Mouse (Mus musculus): Measurements from ENCODE around the gene Grin1. TPM values are rescaled to one million over a fixed set of nuclear protein-coding genes. Genes with fewer than 3 reads are reported as not detected.

The Grin1 gene
- total and polyA plus RNA-seq, 3 experiments = 0.07 TPM; not detected in 2

DNA sequence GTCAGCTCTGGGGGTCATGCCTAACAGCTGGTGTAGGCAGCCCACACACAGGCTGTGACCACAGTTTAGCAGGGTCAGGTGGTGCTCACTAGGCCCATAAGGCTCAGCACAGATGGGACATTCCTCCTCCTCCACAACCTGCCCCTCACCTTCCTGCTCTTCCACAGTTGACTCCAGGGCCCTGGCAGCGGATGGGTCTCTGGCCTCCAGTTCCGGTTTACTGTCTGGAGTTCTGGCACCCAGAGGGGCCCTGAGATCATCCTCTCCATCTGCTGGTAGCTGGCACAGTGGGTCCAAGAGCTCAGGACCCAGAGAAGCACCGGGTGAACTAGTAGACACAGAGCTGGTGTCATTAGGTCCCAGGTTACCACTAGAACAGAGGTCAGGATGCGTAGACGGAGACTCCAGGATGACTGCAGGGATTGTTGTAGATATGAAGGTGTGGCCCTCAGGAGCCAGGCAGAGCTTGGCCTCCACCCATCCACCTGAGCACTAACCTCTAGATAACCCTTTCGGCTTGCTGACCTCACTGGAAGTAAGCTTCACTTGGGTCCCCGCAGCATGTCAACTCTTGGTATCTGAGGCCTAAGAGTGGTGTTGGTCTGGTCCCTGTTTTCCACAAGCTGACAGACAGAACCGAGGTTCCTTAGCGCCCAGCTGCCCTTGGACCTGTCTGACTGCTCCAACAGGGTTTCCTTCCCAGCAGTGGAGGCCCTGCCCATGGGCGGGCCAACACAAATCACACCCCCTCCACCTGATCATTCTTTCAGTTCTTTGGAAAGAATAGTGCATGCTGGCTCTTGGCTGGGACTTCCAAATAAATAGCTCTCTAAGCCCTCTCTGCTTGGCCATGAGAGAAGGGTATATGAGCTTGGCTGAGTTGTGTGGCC, 72.6 kb downstream of the Grin1 start, which contains the start of gene AL732309.1:
Gene AL732309.1, minus strand, starts transcription at position 681 of the 890 bp plus-strand sequence.
- DNase-seq (ENCODE audit: low read depth, low spot score) = no peak
- Histone ChIP-seq H3K36me3 (ENCODE audit: control insufficient read depth in 1 of 2, insufficient read depth in 2 of 2, low read length in 2 of 2) (peaks cover 0 to 2% of the 10 kb centered on the region in 2 experiments; a peak in 1 of 4 replicates), H3K9me3 (replicated peaks; ENCODE audit: insufficient read depth, low read length) (no peaks in the 10 kb centered on the region), H3K27me3 (ENCODE audit: control insufficient read depth in 1 of 2, insufficient read depth in 2 of 2, low read length in 2 of 2) (no peaks in the 10 kb centered on the region), H3K27ac (ENCODE audit: control insufficient read depth, low read depth, low read length) (no peak within 1 kb of the TSS), H3K4me1 (ENCODE audit: control insufficient read depth in 1 of 2, insufficient read depth in 2 of 2, low read length in 2 of 2) (peaks cover 0 to 7% of the 10 kb centered on the region in 2 experiments; a peak in 3 of 4 replicates), H3K9ac (ENCODE audit: control insufficient read depth, low read depth, low read length, poor library complexity, severe bottlenecking) (no peak within 1 kb of the TSS), H3K4me3 (ENCODE audit: control insufficient read depth in 1 of 2, insufficient read depth in 1 of 2, low read depth in 2 of 2, low read length in 2 of 2) (no peak within 1 kb of the TSS), H3K79me2 (ENCODE audit: control insufficient read depth, insufficient read depth, low read length, poor library complexity) (no peaks in the 10 kb centered on the region; the same call in 1 of the 2 replicates)
- TF ChIP-seq CTCF (IDR thresholded peaks at IDR 0.05 in 2 of 3, conservative IDR thresholded peaks at IDR 0.05 in 1 of 3; ENCODE audit: control insufficient read depth in 1 of 3, insufficient read depth in 1 of 3, low read depth in 2 of 3, low read length in 3 of 3, poor library complexity in 1 of 3, severe bottlenecking in 1 of 3) (no peak), HCFC1 (IDR thresholded peaks at IDR 0.05; ENCODE audit: low read depth, low read length) (no peak), UBTF (IDR thresholded peaks at IDR 0.05; ENCODE audit: borderline replicate concordance, insufficient read depth, low read depth, low read length) (no peak), ZKSCAN1 (IDR thresholded peaks at IDR 0.05; ENCODE audit: low read depth, low read length) (no peak)

DNA sequence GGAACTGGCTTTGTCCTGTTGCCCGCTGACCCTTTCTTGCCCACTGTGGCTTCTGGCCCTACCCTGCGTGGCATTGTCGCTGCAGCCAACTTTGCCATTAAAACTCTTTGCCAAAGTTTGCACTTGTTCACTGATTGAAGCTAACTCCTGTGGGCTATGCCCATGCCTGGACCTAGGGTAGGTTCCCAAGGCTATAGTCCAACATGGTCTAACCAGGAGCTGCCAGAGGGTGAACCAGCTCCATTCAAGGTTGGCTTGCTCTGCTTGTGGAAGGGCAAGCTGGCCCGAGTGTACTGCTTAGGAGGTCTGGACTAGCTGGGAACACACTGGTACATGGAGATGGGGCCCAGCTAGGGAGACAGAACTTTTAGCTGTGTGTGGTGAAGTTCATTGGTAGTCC, 74.8 kb downstream of the Grin1 start:
- Histone ChIP-seq H3K9ac (ENCODE audit: control insufficient read depth, low read depth, low read length, poor library complexity, severe bottlenecking) (no peak overlapping the region), H3K27me3 (ENCODE audit: control insufficient read depth in 1 of 2, insufficient read depth in 2 of 2, low read length in 2 of 2) (no peaks in the 10 kb centered on the region), H3K4me3 (ENCODE audit: control insufficient read depth in 1 of 2, insufficient read depth in 1 of 2, low read depth in 2 of 2, low read length in 2 of 2) (no peak overlapping the region), H3K27ac (ENCODE audit: control insufficient read depth, low read depth, low read length) (no peak overlapping the region), H3K4me1 (ENCODE audit: control insufficient read depth in 1 of 2, insufficient read depth in 2 of 2, low read length in 2 of 2) (peaks cover 0 to 12% of the 10 kb centered on the region in 2 experiments; a peak in 3 of 4 replicates), H3K36me3 (ENCODE audit: control insufficient read depth in 1 of 2, insufficient read depth in 2 of 2, low read length in 2 of 2) (no peaks in the 10 kb centered on the region), H3K79me2 (ENCODE audit: control insufficient read depth, insufficient read depth, low read length, poor library complexity) (no peaks in the 10 kb centered on the region; the same call in 1 of the 2 replicates), H3K9me3 (replicated peaks; ENCODE audit: insufficient read depth, low read length) (no peaks in the 10 kb centered on the region)
- DNase-seq (ENCODE audit: low read depth, low spot score) = no peak
- TF ChIP-seq USF1 (IDR thresholded peaks at IDR 0.05; ENCODE audit: low read depth, low read length) = no peak

DNA sequence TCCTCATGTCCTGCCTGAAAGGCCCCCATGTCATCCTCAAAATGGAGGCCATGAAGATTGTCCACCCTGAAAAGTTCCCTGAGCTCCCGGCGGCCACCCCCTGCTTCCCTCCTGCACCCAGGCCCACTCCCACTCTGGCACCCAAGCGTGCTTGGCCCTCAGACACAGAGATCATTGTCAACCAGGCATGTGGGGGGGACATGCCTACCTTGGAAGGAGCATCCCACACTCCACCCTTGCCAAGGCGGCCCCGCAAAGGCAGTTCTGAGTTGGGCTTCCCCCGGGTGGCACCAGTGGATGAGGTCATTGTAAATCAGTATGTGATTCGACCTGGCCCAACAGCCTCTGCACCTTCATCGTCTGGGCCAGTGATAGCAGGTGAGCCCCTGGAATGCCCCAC, 75.6 kb downstream of the Grin1 start:
- Histone ChIP-seq H3K36me3 (ENCODE audit: control insufficient read depth in 1 of 2, insufficient read depth in 2 of 2, low read length in 2 of 2) (no peaks in the 10 kb centered on the region), H3K27me3 (ENCODE audit: control insufficient read depth in 1 of 2, insufficient read depth in 2 of 2, low read length in 2 of 2) (no peaks in the 10 kb centered on the region), H3K4me3 (ENCODE audit: control insufficient read depth in 1 of 2, insufficient read depth in 1 of 2, low read depth in 2 of 2, low read length in 2 of 2) (no peak overlapping the region; a peak in 1 of 4 replicates), H3K27ac (ENCODE audit: control insufficient read depth, low read depth, low read length) (no peak overlapping the region), H3K9ac (ENCODE audit: control insufficient read depth, low read depth, low read length, poor library complexity, severe bottlenecking) (no peak overlapping the region), H3K9me3 (replicated peaks; ENCODE audit: insufficient read depth, low read length) (no peaks in the 10 kb centered on the region), H3K79me2 (ENCODE audit: control insufficient read depth, insufficient read depth, low read length, poor library complexity) (no peaks in the 10 kb centered on the region; the same call in 1 of the 2 replicates), H3K4me1 (ENCODE audit: control insufficient read depth in 1 of 2, insufficient read depth in 2 of 2, low read length in 2 of 2) (peaks cover 0 to 12% of the 10 kb centered on the region in 2 experiments; a peak in 3 of 4 replicates)
- no peak for DNase-seq (ENCODE audit: low read depth, low spot score)
- TF ChIP-seq NRF1 (IDR thresholded peaks at IDR 0.05; ENCODE audit: insufficient read depth, low read depth, low read length, poor library complexity, severe bottlenecking) (no peak), MEF2A (IDR thresholded peaks at IDR 0.05; ENCODE audit: extremely low read depth, insufficient replicate concordance, low read depth, low read length, poor library complexity, severe bottlenecking) (no peak), SMC3 (IDR thresholded peaks at IDR 0.05; ENCODE audit: low read depth, low read length) (no peak), USF1 (IDR thresholded peaks at IDR 0.05; ENCODE audit: low read depth, low read length) (no peak), TCF12 (IDR thresholded peaks at IDR 0.05; ENCODE audit: low read depth, low read length) (no peak), NELFE (IDR thresholded peaks at IDR 0.05; ENCODE audit: low read depth, low read length) (no peak), CTCF (IDR thresholded peaks at IDR 0.05 in 2 of 3, conservative IDR thresholded peaks at IDR 0.05 in 1 of 3; ENCODE audit: control insufficient read depth in 1 of 3, insufficient read depth in 1 of 3, low read depth in 2 of 3, low read length in 3 of 3, poor library complexity in 1 of 3, severe bottlenecking in 1 of 3) (no peak), ELF1 (IDR thresholded peaks at IDR 0.05; ENCODE audit: low read depth, low read length) (no peak), SIN3A (IDR thresholded peaks at IDR 0.05; ENCODE audit: low read length) (no peak), ETS1 (IDR thresholded peaks at IDR 0.05; ENCODE audit: low read depth, low read length) (no peak), JUND (IDR thresholded peaks at IDR 0.05; ENCODE audit: low read depth, low read length) (no peak), MXI1 (IDR thresholded peaks at IDR 0.05; ENCODE audit: low read depth, low read length) (no peak), POLR2AphosphoS2 (IDR thresholded peaks at IDR 0.05; ENCODE audit: low read length) (no peak), BHLHE40 (IDR thresholded peaks at IDR 0.05; ENCODE audit: borderline replicate concordance, low read depth, low read length) (no peak), POLR2AphosphoS5 (IDR thresholded peaks at IDR 0.05; ENCODE audit: borderline replicate concordance, low read depth, low read length) (no peak), KAT2A (conservative IDR thresholded peaks at IDR 0.05; ENCODE audit: low read depth, low read length) (no peak), GABPA (IDR thresholded peaks at IDR 0.05; ENCODE audit: low read depth, low read length) (no peak), RCOR1 (IDR thresholded peaks at IDR 0.05; ENCODE audit: low read depth, low read length) (no peak), TAL1 (IDR thresholded peaks at IDR 0.05; ENCODE audit: low read length) (no peak)

Measured in MEL (cell line).